Mouse (Mus musculus): ENCODE measurements around the gene Klk13. TPM values are rescaled to one million over a fixed set of nuclear protein-coding genes. Genes with fewer than 3 reads are reported as not detected.
A peak's percentile ranks its signal among the peaks of the same experiment; 100 is the strongest.
"Not testable (repeated sequence)": the region's sequence is repeated elsewhere in the genome, so short reads cannot be mapped to it uniquely, and the experiment has no call there.

Gene Klk13
- 2.6 and 3.0 TPM in 2 replicates for polyA plus RNA-seq (2015; fragmentation: Nextera tagmentation; extraction: Ambion mirVana)

GRCm38 (mm10) chr7:43712267-43712666 lies at the start of gene Klk13:
TSS of gene Klk13 (plus strand) at chr7:43712567.
- 0 out of 2 replicates have a peak within 1 kb of the TSS, but pooled peaks have one; percentile 69 for H3K27ac ChIP-seq
- H3K27me3 ChIP-seq = no peaks in the 10 kb centered on the region
- peak within 1 kb of the TSS; percentile 44 for H3K4me2 ChIP-seq
- H3K9ac ChIP-seq = no peak within 1 kb of the TSS
- no peaks in the 10 kb centered on the region for H3K36me3 ChIP-seq
- H3K4me3 ChIP-seq = no peak within 1 kb of the TSS
- no peak for ATAC-seq (ENCODE audit: borderline replicate concordance, extremely low read depth, low FRiP score, low TSS enrichment)
- H3K4me1 ChIP-seq = peaks cover 15% of the 10 kb centered on the region
- 45% methylated on average over 4 of the region's 4 CpGs for WGBS
- H3K9me3 ChIP-seq = no peaks in the 10 kb centered on the region

- no peaks in the 10 kb centered on the region for H3K4me1 ChIP-seq
- H3K27me3 ChIP-seq = no peaks in the 10 kb centered on the region
- no peak overlapping the region for H3K9ac ChIP-seq
- 88% methylated on average over 1 of the region's 1 CpGs for WGBS
- no peak overlapping the region for H3K4me3 ChIP-seq
- no peaks in the 10 kb centered on the region for H3K36me3 ChIP-seq
- no peak for ATAC-seq (ENCODE audit: borderline replicate concordance, extremely low read depth, low FRiP score, low TSS enrichment)
- no peaks in the 10 kb centered on the region for H3K9me3 ChIP-seq
- no peak overlapping the region for H3K27ac ChIP-seq
- no peak overlapping the region for H3K4me2 ChIP-seq
Observed at GRCm38 (mm10) chr7:43662804-43663203, 49.6 kb upstream of the Klk13 start.

GRCm38 (mm10) chr7:43667221-43667620 lies 45.1 kb upstream of the Klk13 start:
- not testable (repeated sequence) for H3K27me3 ChIP-seq; H3K36me3 ChIP-seq; H3K4me2 ChIP-seq; H3K27ac ChIP-seq; H3K9ac ChIP-seq; H3K4me3 ChIP-seq; H3K4me1 ChIP-seq; ATAC-seq (ENCODE audit: borderline replicate concordance, extremely low read depth, low FRiP score, low TSS enrichment); H3K9me3 ChIP-seq
- WGBS = 72% methylated on average over 4 of the region's 4 CpGs

GRCm38 (mm10) chr7:43668582-43668981 lies 43.8 kb upstream of the Klk13 start:
- H3K36me3 ChIP-seq = no peaks in the 10 kb centered on the region
- peaks cover 8% of the 10 kb centered on the region for H3K4me1 ChIP-seq
- H3K9me3 ChIP-seq = no peaks in the 10 kb centered on the region
- H3K4me2 ChIP-seq = no peak overlapping the region
- H3K9ac ChIP-seq = no peak overlapping the region
- H3K27ac ChIP-seq = no peak overlapping the region
- WGBS = 14% methylated on average over 3 of the region's 3 CpGs
- H3K4me3 ChIP-seq = no peak overlapping the region
- no peak for ATAC-seq (ENCODE audit: borderline replicate concordance, extremely low read depth, low FRiP score, low TSS enrichment)
- H3K27me3 ChIP-seq = no peaks in the 10 kb centered on the region

- Histone ChIP-seq H3K9ac (no peak overlapping the region), H3K9me3 (no peaks in the 10 kb centered on the region), H3K4me2 (peak overlapping the region; percentile 79), H3K4me3 (peak overlapping the region; percentile 65), H3K4me1 (peaks cover 8% of the 10 kb centered on the region), H3K27me3 (no peaks in the 10 kb centered on the region), H3K36me3 (peaks cover 14% of the 10 kb centered on the region), H3K27ac (0 out of 2 replicates have a peak overlapping the region, but pooled peaks have one; percentile 20)
- ATAC-seq (ENCODE audit: borderline replicate concordance, extremely low read depth, low FRiP score, low TSS enrichment) = no peak; the same call in 1 of the 2 replicates
- 66% methylated on average over 11 of the region's 11 CpGs for WGBS
Observed at GRCm38 (mm10) chr7:43671064-43671808, 41.1 kb upstream of the Klk13 start.

- H3K27me3 ChIP-seq = no peaks in the 10 kb centered on the region
- WGBS = under 1% methylated on average over 26 of the region's 26 CpGs
- ATAC-seq (ENCODE audit: borderline replicate concordance, extremely low read depth, low FRiP score, low TSS enrichment) = peak; percentile 96
Observed at GRCm38 (mm10) chr7:43671809-43672580, 40.4 kb upstream of the Klk13 start, which contains the start of gene Ctu1. TSS of gene Ctu1 (plus strand) at chr7:43672016.

GRCm38 (mm10) chr7:43672581-43673260 lies 39.6 kb upstream of the Klk13 start:
- H3K4me2 ChIP-seq = peak overlapping the region; percentile 79
- H3K36me3 ChIP-seq = peaks cover 28% of the 10 kb centered on the region
- H3K27me3 ChIP-seq = no peaks in the 10 kb centered on the region
- H3K9ac ChIP-seq = peak overlapping the region; percentile 68
- H3K4me3 ChIP-seq = peak overlapping the region; percentile 65
- H3K9me3 ChIP-seq = no peaks in the 10 kb centered on the region
- WGBS = 5% methylated on average over 10 of the region's 10 CpGs
- ATAC-seq (ENCODE audit: borderline replicate concordance, extremely low read depth, low FRiP score, low TSS enrichment) = peak; percentile 1; the same call in 1 of the 2 replicates
- peaks cover 8% of the 10 kb centered on the region for H3K4me1 ChIP-seq
- peak overlapping the region; percentile 49 for H3K27ac ChIP-seq

More at GRCm38 (mm10) chr7:43671809-43672580, 40.4 kb upstream of the Klk13 start, which contains the start of gene Ctu1:
- H3K36me3 ChIP-seq = peaks cover 21% of the 10 kb centered on the region
- H3K9ac ChIP-seq = peak within 1 kb of the TSS; percentile 68
- peak within 1 kb of the TSS; percentile 65 for H3K4me3 ChIP-seq
- H3K9me3 ChIP-seq = no peaks in the 10 kb centered on the region
- H3K27ac ChIP-seq = peak within 1 kb of the TSS; percentile 49
- H3K4me2 ChIP-seq = peak within 1 kb of the TSS; percentile 79
- H3K4me1 ChIP-seq = peaks cover 8% of the 10 kb centered on the region

GRCm38 (mm10) chr7:43675091-43675490 lies 37.3 kb upstream of the Klk13 start:
- ATAC-seq (ENCODE audit: borderline replicate concordance, extremely low read depth, low FRiP score, low TSS enrichment) = no peak
- H3K4me2 ChIP-seq = no peak overlapping the region
- WGBS = 86% methylated on average over 32 of the region's 32 CpGs

GRCm38 (mm10) chr7:43678517-43678916 lies 33.9 kb upstream of the Klk13 start:
- peaks cover 34% of the 10 kb centered on the region for H3K36me3 ChIP-seq
- H3K4me3 ChIP-seq = no peak overlapping the region
- no peaks in the 10 kb centered on the region for H3K4me1 ChIP-seq
- H3K9me3 ChIP-seq = no peaks in the 10 kb centered on the region
- no peak overlapping the region for H3K27ac ChIP-seq
- no peak overlapping the region for H3K4me2 ChIP-seq
- ATAC-seq (ENCODE audit: borderline replicate concordance, extremely low read depth, low FRiP score, low TSS enrichment) = no peak
- no peaks in the 10 kb centered on the region for H3K27me3 ChIP-seq
- no peak overlapping the region for H3K9ac ChIP-seq

More at GRCm38 (mm10) chr7:43675091-43675490, 37.3 kb upstream of the Klk13 start:
- no peak overlapping the region for H3K9ac ChIP-seq
- H3K27me3 ChIP-seq = no peaks in the 10 kb centered on the region
- no peak overlapping the region for H3K4me3 ChIP-seq
- H3K4me1 ChIP-seq = peaks cover 8% of the 10 kb centered on the region
- peaks cover 34% of the 10 kb centered on the region for H3K36me3 ChIP-seq
- no peaks in the 10 kb centered on the region for H3K9me3 ChIP-seq
- no peak overlapping the region for H3K27ac ChIP-seq

GRCm38 (mm10) chr7:43680960-43681359 lies 31.4 kb upstream of the Klk13 start:
- Histone ChIP-seq H3K4me1 (peaks cover 7% of the 10 kb centered on the region; the same call in 1 of the 2 replicates), H3K9ac (no peak overlapping the region), H3K4me2 (no peak overlapping the region), H3K4me3 (no peak overlapping the region), H3K9me3 (no peaks in the 10 kb centered on the region), H3K27ac (no peak overlapping the region), H3K36me3 (peaks cover 23% of the 10 kb centered on the region), H3K27me3 (no peaks in the 10 kb centered on the region)
- ATAC-seq (ENCODE audit: borderline replicate concordance, extremely low read depth, low FRiP score, low TSS enrichment) = no peak
- 16% methylated on average over 5 of the region's 5 CpGs for WGBS

GRCm38 (mm10) chr7:43682511-43682910 lies 29.9 kb upstream of the Klk13 start:
- H3K4me3 ChIP-seq; H3K36me3 ChIP-seq; H3K27ac ChIP-seq; H3K27me3 ChIP-seq; H3K4me1 ChIP-seq; H3K9ac ChIP-seq; H3K9me3 ChIP-seq; ATAC-seq (ENCODE audit: borderline replicate concordance, extremely low read depth, low FRiP score, low TSS enrichment); H3K4me2 ChIP-seq: not testable (repeated sequence)
- 7% methylated on average over 1 of the region's 1 CpGs for WGBS
